Mouse (Mus musculus) liver, postnatal 0 days (tissue): ENCODE results near the gene Gdf3.

Experiments used
- CTCF ChIP-seq: sonication (generic); IDR thresholded peaks from 2 replicates; pipeline ENCODE4 v1.5.1; 2016; ENCODE audit warnings: antibody characterized with exemption, low read depth
- EP300 ChIP-seq: IDR thresholded peaks from 2 replicates; pipeline ENCODE4 v1.6.1; 2016; ENCODE audit warnings: antibody characterized with exemption, low read depth, mild to moderate bottlenecking

DNA sequence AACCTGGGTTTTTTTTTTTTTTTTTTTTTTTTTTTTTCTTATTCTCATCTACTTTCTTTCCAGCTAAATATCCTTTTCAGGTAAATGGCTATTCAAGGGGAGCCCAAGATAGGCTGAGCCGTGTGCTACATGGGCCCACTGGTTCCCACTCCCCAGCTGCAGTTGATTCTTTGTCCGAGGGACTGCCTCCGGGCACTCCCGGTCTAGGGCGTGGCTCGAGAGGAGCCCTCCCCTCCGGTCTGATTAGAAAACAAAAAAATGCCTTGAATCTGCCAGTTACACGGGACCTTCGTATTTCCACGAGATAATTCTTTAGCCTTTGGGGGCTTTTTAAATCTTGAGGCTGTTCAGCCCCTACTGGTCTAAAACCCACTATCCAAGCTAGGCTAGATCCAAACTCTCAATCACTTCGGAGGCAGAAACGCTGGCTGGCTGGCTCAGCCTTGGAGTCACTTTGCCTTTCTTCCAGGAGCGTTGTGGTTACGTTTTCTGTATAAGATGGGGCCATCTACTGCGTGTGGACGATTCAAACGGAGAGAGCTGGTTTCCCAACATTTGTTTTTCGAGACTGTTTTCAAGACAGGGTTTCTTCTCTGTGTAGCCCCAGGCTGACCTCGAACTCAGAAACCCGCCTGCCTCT, 17.7 kb upstream of the Gdf3 start:
- TF ChIP-seq CTCF (no peak), EP300 (no peak)
